Mouse (Mus musculus) brain, embryonic 14.5 days (tissue): ENCODE results near the gene Afg1l.

Source experiments
- CTCF ChIP-seq: fragments of 200-500 bp; IDR thresholded peaks from 2 replicates; pipeline ENCODE4 v1.5.1; 2012; ENCODE audit warnings: inconsistent platforms, mild to moderate bottlenecking, moderate library complexity, borderline replicate concordance; ENCODE audit not compliant: insufficient read depth, insufficient read length; ENCODE audit errors: extremely low read depth
- POLR2A ChIP-seq: fragments of 200-500 bp; IDR thresholded peaks from 2 replicates; pipeline ENCODE4 v1.6.1; 2012; ENCODE audit warnings: mild to moderate bottlenecking, inconsistent platforms, borderline replicate concordance; ENCODE audit not compliant: poor library complexity, insufficient read depth, insufficient read length, severe bottlenecking; ENCODE audit errors: extremely low read depth

DNA sequence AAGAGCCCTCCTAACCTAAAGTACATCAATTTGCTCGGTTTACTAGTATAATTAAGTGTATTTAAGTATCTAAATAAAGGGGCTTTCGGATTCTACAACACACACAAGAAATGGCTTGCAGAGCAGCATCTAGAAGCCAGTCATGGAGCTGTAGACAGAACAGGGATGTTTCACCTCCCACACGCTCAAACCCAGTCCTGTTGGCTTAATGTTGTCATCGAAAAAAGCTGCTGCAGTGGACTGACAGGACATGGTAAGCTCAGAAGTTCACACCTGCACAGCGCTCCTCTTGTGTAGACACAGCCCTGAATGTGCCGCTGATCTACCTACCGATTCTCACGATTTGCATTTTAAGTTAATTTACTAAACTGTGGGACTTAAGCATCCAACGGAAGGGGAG, 32.2 kb downstream of the Afg1l start:
- TF ChIP-seq POLR2A = no peak
- no peak for TF ChIP-seq CTCF
